Mouse (Mus musculus) testis, adult 2 months (tissue): Measurements from ENCODE around the gene Eps8.

Source experiments
- CTCF ChIP-seq: fragments of 200-500 bp; IDR thresholded peaks from 2 replicates; pipeline ENCODE4 v1.5.1; 2012; ENCODE audit warnings: low read depth, mild to moderate bottlenecking, inconsistent platforms, low read length, moderate library complexity; ENCODE audit not compliant: control insufficient read depth, insufficient read depth, insufficient replicate concordance
- POLR2A ChIP-seq: fragments of 200-500 bp; IDR thresholded peaks from 2 replicates; pipeline ENCODE4 v1.6.1; 2012; ENCODE audit warnings: low read depth, mild to moderate bottlenecking, inconsistent platforms, low read length, moderate library complexity; ENCODE audit not compliant: control insufficient read depth

GRCm38 (mm10) chr6:137641642-137642041, 13.0 kb downstream of the Eps8 start:
- TF ChIP-seq CTCF (no peak), POLR2A (no peak)
